Mouse (Mus musculus) intestine, embryonic 14.5 days (tissue): ENCODE measurements at regions not wholly inside any gene's neighbourhood (a gene's known extent, or its start where the extent isn't known, plus 50 kb on each side); places are given as distances from the start of the nearest gene placed in this dataset.

ENCODE experiments used
- ATAC-seq: fragments of 200-750 bp; cut with Nextera tagmentation; replicated peaks from 2 replicates; pipeline ENCODE4 v1.8.0; 2017; ENCODE audit warnings: low read depth, moderate number of reproducible peaks, moderate TSS enrichment, moderate library complexity; ENCODE audit not compliant: low FRiP score, low TSS enrichment
- DNase-seq: peaks from one replicate; pipeline ENCODE4 v3.0.0-alpha.2; 2018; ENCODE audit warnings: low spot score
- H3K27ac ChIP-seq: fragments of 300-500 bp; sonication (generic); 2 replicates; pipeline ENCODE4 v1.5.1; 2014; ENCODE audit warnings: low read depth, mild to moderate bottlenecking, control low read depth
- H3K27me3 ChIP-seq: fragments of 300-500 bp; sonication (generic); replicated peaks from 2 replicates; pipeline ENCODE4 v1.6.1; 2014; ENCODE audit warnings: low read length, control low read depth; ENCODE audit not compliant: control insufficient read depth, insufficient read depth
- H3K36me3 ChIP-seq: fragments of 300-500 bp; sonication (generic); 2 replicates; pipeline ENCODE4 v1.6.1; 2014; ENCODE audit warnings: low read length, control low read depth; ENCODE audit not compliant: control insufficient read depth, insufficient read depth
- H3K4me1 ChIP-seq: fragments of 300-500 bp; sonication (generic); replicated peaks from 2 replicates; pipeline ENCODE4 v1.6.1; 2014; ENCODE audit warnings: low read length, control low read depth, mixed read lengths; ENCODE audit not compliant: control insufficient read depth, insufficient read depth
- H3K4me2 ChIP-seq: fragments of 300-500 bp; sonication (generic); 2 replicates; pipeline ENCODE4 v1.6.1; 2014; ENCODE audit warnings: low read length
- H3K4me3 ChIP-seq: fragments of 300-500 bp; sonication (generic); 2 replicates; pipeline ENCODE4 v1.5.1; 2014; ENCODE audit warnings: low read depth, low read length, control low read depth, mixed read lengths
- H3K9ac ChIP-seq: fragments of 300-500 bp; sonication (generic); 2 replicates; pipeline ENCODE4 v1.6.1; 2014; ENCODE audit warnings: mild to moderate bottlenecking, low read length
- H3K9me3 ChIP-seq: fragments of 300-500 bp; sonication (generic); 2 replicates; pipeline ENCODE4 v1.6.1; 2016; ENCODE audit warnings: low read length, control low read depth; ENCODE audit not compliant: control insufficient read depth
- WGBS: fragments of 180-500 bp; shearing (Covaris S2); extraction: QIAGEN DNeasy Blood & Tissue Kit; methylation state at CpG from one replicate; pipeline ENCODE4 v1.1.7; 2014; 5-methylcytosine and 5-hydroxymethylcytosine counted together

DNA sequence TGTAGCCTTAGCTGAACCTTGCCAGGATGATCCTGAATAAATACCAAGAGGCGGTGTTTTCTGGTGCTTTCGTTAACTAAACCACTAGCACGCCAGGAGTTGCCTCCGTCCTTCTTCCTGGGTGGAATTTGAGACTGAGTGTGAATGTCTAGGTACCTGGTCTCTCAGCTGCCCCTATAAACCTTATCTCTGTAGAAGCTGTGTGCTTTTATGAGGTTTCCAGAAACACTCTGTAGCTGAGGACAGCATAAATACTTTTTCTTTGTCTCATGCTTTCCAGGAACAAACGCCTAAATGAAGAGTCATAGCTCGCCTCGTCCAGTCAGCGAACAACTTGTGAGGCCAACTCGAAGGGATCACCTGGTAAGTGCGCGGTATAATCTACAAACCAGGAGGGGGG, 143.6 kb upstream of the Tsc22d1 start:
- Histone ChIP-seq H3K9me3 (0 out of 2 replicates have a peak, but pooled peaks cover 7% of the 10 kb centered on the region), H3K9ac (no peak overlapping the region), H3K4me1 (no peaks in the 10 kb centered on the region), H3K4me3 (no peak overlapping the region), H3K27me3 (no peaks in the 10 kb centered on the region; the same call in 1 of the 2 replicates), H3K36me3 (no peaks in the 10 kb centered on the region), H3K27ac (no peak overlapping the region), H3K4me2 (no peak overlapping the region)
- DNase-seq (no peak), ATAC-seq (no peak)
- WGBS, result 70% methylated on average over 11 of the region's 11 CpGs

DNA sequence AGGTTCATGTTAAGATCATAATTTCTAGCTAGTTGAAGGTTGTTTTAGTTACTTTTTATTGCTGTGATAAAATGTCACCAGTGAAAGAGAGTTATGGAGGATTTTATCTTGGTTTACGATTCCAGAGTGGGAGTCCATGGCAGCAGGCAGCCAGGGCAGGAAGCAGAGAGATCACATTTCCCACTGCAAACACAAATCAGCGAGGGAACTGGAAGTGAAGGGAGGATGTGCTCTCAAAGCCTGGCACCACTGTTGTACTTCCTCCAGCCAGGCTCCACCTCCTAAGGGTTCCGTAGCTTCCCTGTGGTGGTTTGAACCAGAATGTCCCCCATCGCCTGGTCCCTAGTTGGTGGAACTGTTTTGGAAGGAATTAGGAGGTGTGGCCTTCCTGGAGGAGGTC, 141.9 kb upstream of the Tsc22d1 start:
- Histone ChIP-seq H3K4me3 (no peak overlapping the region), H3K36me3 (no peaks in the 10 kb centered on the region), H3K27me3 (no peaks in the 10 kb centered on the region; the same call in 1 of the 2 replicates), H3K4me1 (no peaks in the 10 kb centered on the region), H3K9me3 (0 out of 2 replicates have a peak, but pooled peaks cover 7% of the 10 kb centered on the region), H3K9ac (no peak overlapping the region), H3K27ac (no peak overlapping the region), H3K4me2 (no peak overlapping the region)
- DNase-seq (no peak), ATAC-seq (no peak)
- 53% methylated on average over 4 of the region's 4 CpGs for WGBS

DNA sequence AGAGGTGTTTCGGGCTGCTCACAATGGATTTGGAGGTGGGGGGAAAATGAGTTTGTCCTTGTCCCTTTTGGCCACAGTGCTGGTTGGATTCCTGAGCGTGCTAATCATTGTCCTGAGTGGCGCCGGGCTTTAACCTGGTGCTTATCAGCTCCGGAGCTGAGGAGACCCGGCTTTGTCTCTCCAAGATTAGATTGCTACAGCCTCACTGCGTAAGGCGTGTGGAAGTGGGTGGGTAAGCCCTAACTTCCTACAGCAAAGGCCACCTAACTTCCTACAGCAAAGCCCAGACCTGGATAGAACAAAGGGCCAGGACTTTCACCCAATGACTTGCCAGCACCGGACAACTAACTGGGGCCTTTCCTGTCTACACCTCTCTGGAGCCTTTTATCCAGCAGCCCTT, 138.1 kb upstream of the Tsc22d1 start:
- Histone ChIP-seq H3K9me3 (0 out of 2 replicates have a peak, but pooled peaks cover 7% of the 10 kb centered on the region), H3K9ac (no peak overlapping the region), H3K4me1 (no peaks in the 10 kb centered on the region), H3K36me3 (no peaks in the 10 kb centered on the region), H3K27me3 (no peaks in the 10 kb centered on the region), H3K4me3 (no peak overlapping the region), H3K4me2 (no peak overlapping the region), H3K27ac (no peak overlapping the region)
- 61% methylated on average over 9 of the region's 9 CpGs for WGBS
- DNase-seq (no peak), ATAC-seq (no peak)

DNA sequence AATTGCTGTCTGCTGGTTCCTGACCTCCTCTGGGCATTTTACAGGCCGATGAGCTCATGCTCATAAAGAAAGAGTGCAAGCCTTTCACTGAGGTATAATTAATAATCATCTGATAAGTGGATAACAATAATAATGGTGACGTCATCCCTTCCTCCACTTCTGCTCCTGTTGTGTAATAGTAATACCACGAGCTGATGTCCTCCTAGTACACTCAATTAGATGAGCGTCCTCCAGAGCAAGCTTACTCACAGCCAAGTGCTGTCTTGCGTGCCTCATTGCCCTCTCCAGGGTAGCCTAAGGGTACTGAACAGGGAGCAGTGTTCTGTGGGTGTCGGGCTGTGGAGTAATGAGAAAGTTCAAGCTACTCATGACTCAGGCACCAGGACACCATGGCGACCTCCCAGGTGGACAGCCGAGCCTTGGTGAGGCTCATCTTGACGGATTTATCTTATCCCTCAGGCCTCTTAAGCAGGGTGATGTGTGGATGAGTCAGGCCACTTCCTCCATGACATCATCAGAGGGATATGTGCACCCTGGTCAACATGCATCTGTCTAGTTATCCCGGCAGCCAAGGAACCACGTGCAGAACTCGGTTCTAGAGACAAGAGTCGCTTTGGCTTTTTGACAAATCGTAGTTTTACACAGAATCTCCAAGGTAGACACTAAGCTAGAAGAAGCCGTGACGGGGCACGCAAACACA, 135.9 kb upstream of the Tsc22d1 start:
- DNase-seq (no peak), ATAC-seq (no peak)
- Histone ChIP-seq H3K27ac (no peak overlapping the region), H3K4me1 (no peaks in the 10 kb centered on the region), H3K9ac (no peak overlapping the region), H3K4me2 (no peak overlapping the region), H3K27me3 (no peaks in the 10 kb centered on the region), H3K9me3 (no peaks in the 10 kb centered on the region), H3K4me3 (no peak overlapping the region), H3K36me3 (no peaks in the 10 kb centered on the region)
- 84% methylated on average over 17 of the region's 17 CpGs for WGBS

DNA sequence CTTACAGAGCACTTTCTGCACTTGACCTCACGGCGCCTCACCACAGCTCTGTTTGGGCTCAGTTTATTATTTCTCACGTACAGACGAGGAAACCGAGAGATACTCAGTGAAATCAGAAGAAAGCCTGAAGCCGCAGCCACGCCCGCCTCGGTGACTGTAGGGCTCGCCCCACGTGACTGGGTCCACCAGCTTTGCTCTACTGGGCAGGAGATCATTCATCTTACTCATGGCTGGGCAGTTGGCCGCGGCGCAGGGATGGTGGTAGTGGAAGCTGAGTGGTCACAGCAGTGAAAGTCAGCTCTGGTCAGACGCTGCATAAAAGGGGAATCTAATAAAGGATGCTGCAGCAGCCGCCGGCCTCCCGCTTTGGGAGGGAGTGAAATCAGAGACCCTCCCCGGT, 135.2 kb upstream of the Tsc22d1 start:
- Histone ChIP-seq H3K4me1 (no peaks in the 10 kb centered on the region), H3K9ac (no peak overlapping the region), H3K4me3 (no peak overlapping the region), H3K9me3 (no peaks in the 10 kb centered on the region), H3K36me3 (no peaks in the 10 kb centered on the region), H3K27me3 (no peaks in the 10 kb centered on the region), H3K27ac (no peak overlapping the region), H3K4me2 (no peak overlapping the region)
- ATAC-seq (no peak), DNase-seq (no peak)
- 77% methylated on average over 19 of the region's 19 CpGs for WGBS

DNA sequence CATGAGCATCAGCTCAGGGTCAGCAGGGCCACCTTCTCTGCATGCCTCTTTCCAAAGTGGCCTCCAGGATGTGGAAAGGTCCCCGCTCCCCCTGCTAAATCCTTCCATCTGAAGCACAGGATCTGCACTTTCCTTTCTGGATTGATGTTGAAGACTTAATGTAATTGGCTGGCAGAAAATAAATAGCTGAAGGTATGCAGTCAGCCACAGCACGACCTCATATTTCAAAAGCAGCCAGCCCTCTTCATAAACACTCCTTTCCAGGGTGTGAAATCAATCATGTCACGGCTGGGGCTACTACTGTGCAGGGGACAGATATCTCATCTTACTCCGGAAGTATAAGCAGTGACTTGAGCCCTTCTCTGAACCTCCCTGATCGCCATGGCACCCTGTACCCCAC, 132.9 kb upstream of the Tsc22d1 start:
- no peak for ATAC-seq
- DNase-seq, result no peak
- Histone ChIP-seq H3K9me3 (no peaks in the 10 kb centered on the region), H3K9ac (no peak overlapping the region), H3K4me1 (no peaks in the 10 kb centered on the region), H3K4me2 (no peak overlapping the region), H3K27ac (no peak overlapping the region), H3K36me3 (no peaks in the 10 kb centered on the region), H3K27me3 (no peaks in the 10 kb centered on the region), H3K4me3 (no peak overlapping the region)
- 23% methylated on average over 5 of the region's 5 CpGs for WGBS

DNA sequence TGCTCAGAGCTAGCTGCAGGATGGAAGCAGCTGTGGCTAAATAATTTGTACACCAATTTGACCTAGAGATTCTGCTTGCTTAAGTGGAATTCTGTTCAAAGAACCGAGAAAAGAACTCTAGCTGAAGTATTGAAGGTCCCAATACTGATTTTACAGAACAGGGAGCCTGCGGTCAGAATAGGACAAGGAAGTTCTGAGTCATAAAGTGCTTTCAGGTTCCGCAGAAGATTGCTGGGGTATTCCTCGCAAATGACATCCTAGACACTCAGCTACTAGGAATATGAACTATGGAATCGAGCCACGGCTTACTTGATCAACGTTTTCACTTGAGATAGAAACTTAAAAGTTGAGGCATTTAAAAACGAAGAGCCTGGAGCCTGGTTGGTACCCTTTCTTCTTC, 127.0 kb upstream of the Tsc22d1 start:
- Histone ChIP-seq H3K27ac (no peak overlapping the region), H3K9ac (no peak overlapping the region), H3K27me3 (no peaks in the 10 kb centered on the region), H3K4me1 (no peaks in the 10 kb centered on the region), H3K36me3 (no peaks in the 10 kb centered on the region), H3K9me3 (no peaks in the 10 kb centered on the region), H3K4me3 (no peak overlapping the region), H3K4me2 (no peak overlapping the region)
- WGBS, result 87% methylated on average over 8 of the region's 8 CpGs
- no peak for ATAC-seq
- no peak for DNase-seq

DNA sequence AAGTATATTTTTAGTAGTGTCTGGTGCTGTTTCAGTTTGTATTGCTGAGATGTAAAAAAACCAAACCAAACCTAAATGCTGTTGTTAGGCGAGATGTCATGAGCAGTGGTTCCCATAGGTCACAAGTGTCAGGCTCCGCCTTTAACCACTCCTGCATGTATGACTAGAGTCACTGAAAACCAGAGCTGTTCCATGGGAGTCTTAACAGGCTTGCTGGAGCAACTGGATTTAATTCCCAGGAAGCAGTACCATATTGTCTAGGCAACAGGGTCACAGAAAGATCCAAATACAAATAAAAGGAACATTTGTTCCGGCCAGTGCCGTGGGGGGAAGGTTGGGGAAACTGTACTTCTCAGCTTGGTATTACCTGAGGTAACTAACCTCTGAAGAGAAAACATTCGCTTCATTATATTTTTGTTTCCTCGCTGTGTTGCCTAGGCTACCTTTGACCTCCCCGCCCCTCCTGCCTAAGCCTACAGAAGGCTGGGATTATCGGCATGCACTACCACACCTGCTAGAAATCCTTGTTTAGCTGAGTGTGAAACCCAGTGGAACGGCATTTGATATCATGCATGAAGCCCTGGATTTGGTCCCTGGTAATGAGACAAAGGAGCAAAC, 124.3 kb upstream of the Tsc22d1 start:
- WGBS, result 77% methylated on average over 9 of the region's 9 CpGs
- H3K4me3 ChIP-seq, result no peak overlapping the region

DNA sequence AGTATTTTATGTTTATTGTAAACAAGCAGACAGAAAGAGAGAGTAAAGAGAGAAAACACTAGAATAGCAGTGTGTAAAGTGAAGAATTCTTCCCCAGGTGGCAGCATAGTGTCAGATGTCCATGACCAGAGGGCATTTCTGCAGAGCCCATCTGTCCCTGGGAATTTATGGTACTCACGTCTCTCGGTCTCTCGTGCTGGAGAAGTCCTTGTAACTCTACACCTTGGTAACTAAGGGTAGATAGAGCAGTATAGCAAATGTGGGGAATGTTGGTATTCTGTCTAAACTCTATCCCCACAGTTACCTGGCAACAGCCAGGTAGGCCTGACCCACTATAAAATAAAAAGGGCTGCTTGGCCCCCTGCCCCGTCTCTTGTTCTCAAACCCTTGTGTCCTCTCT, 122.5 kb upstream of the Tsc22d1 start:
- DNase-seq, result no peak
- H3K4me1 ChIP-seq, result no peaks in the 10 kb centered on the region
- ATAC-seq, result no peak
- no peak overlapping the region for H3K27ac ChIP-seq
- no peak overlapping the region for H3K9ac ChIP-seq
- no peak overlapping the region for H3K4me3 ChIP-seq
- WGBS, result 20% methylated on average over 4 of the region's 4 CpGs
- H3K9me3 ChIP-seq, result no peaks in the 10 kb centered on the region
- no peak overlapping the region for H3K4me2 ChIP-seq
- no peaks in the 10 kb centered on the region for H3K27me3 ChIP-seq
- H3K36me3 ChIP-seq, result no peaks in the 10 kb centered on the region

More for the DNA sequence above, 124.3 kb upstream of the Tsc22d1 start:
- DNase-seq (no peak), ATAC-seq (no peak)
- H3K9ac ChIP-seq, result no peak overlapping the region
- no peaks in the 10 kb centered on the region for H3K36me3 ChIP-seq
- H3K4me1 ChIP-seq, result no peaks in the 10 kb centered on the region
- H3K27me3 ChIP-seq, result no peaks in the 10 kb centered on the region
- H3K9me3 ChIP-seq, result no peaks in the 10 kb centered on the region
- no peak overlapping the region for H3K4me2 ChIP-seq
- no peak overlapping the region for H3K27ac ChIP-seq
